Mouse (Mus musculus): ENCODE measurements around the gene Gmnn.
A peak's percentile ranks its signal among the peaks of the same experiment; 100 is the strongest.

Gene Gmnn

DNA sequence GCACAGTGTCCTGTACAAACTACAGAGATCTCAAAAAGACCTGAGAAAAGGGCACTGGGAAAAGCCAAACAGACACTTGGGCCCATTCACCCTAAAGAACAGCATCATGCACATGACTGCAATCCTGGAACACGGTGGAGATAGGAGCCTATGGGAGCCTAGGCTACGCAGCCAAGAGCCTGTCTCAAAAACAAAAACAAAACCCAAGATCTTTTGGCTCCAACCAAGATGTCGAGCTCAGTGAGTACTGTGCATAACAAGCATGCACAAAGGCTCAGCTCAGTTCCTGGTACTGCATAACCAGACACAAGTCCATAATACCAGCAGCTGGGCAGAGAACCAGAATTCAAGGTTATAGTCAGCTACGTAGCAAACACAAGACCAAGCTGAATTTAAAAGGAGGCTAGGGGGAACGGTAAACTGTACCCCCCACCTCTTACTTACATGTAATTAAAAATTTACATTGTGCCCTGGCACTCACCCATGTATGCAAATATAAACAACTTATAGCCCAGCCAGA lies 1.3 kb downstream of the Gmnn start:
- no peak for DNase-seq (ENCODE audit: low spot score)

DNA sequence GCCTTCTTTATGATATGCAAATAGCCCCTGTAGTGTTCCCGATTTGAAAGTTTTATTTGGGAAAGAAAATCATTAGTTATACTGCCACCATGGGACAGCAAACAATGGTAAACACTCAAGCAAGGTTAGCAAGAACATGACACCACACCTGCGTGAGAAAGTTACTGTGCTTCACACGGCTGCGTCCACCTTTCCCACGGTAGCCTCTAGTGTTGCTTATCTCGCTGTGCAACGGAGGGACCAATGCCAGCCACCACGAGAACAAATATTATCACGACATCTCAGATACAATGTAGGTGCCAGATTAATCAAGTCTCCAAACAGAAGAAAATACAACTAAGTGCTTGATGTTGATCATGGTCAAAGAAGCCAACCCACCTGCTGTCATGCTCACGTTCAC lies 2.3 kb downstream of the Gmnn start:
- DNase-seq (ENCODE audit: low spot score) = no peak

DNA sequence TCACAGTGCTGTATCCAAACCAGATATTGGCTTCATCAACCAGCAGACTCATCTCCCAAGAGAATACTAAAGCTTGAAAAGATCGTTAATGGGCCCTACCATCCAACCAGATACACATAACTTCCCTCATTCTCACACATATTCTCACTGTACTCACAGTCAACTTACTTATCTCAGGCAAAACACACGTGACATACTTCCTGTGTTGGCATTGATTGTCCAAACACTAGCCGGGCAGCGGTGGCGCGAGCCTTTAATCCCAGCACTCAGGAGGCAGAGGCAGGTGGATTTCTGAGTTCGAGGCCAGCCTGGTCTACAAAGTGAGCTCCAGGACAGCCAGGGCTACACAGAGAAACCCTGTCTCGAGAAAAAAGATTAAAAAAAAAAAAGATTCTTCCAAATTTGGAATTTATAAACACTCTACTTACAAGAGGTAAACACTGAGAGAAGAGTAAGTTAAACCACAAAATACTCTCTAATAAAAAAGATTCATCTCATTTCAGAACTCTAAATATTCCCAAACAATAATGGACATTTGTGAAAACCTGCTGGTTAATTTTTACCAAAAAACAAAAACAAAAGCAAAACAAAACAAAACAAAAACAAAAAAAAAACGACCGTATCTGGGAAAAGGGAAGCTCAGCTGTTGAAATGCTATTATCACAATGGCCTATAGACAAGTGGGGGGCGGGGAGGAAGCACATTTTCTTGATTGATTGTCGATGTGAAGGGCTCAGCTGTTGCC lies 3.7 kb downstream of the Gmnn start:
- no peak for DNase-seq (ENCODE audit: low spot score)

- no peak for DNase-seq (ENCODE audit: low spot score)
Observed at GRCm38 (mm10) chr13:24756756-24757155, 5.0 kb downstream of the Gmnn start.

DNA sequence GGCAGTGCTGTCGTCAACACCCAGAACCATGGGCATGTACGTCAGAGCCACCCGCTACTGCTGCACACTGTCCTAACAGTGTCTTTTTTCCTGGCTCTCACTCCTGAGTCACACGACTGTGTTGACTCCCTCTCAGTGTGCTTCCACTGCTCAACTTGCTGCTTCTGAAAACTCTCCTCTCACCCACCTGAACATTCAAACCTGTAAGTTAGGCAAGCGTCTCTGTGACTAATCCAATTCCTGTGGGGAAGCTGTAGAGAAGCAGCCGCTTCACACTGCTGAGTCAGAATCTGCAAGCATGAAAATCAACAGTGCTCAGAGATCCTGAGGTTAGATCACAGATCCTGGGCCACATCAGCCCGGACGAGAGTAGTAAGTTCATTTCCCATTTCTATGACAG lies 10.3 kb downstream of the Gmnn start:
- no peak for DNase-seq (ENCODE audit: low spot score)

GRCm38 (mm10) chr13:24750807-24751206 lies 10.9 kb downstream of the Gmnn start:
- DNase-seq (ENCODE audit: low spot score) = no peak

DNA sequence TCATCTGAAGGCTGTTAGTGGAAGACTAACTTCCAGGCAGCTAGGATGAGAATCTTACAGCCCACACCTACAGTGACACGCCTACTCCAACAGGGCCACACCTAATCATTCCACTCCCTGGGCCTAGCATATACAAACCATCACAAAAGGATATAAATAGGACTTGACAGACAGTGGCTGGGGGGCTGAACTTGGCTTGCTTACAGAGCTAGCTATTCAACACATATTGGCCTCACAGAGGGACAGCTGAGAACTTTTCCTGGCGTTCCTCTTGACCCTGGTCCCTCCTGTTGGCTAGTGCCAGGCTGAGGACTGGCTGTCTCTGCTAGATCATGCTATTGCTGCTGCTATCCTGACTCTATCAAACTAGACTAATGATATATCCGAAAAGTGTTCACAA lies 13.9 kb downstream of the Gmnn start:
- no peak for DNase-seq (ENCODE audit: low spot score)

DNA sequence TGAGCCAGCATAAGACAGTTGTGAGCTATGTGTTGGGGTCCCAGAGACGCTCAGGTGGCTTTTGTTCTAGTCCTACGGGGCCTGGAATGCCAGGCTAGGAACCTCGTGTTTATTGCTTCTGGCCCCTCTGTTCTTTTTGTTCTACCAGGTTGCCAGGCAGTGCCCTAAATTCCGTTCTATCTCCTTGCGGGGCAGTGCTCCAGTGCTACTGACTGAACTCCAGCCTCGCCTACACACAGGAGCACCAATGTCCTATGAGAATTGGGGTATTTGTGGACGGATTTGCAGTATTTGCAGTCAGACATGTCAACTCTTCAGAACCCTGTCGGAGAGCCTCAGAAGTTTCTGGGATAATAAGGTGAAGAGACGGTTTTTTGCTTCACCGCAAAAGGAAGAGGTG lies 20.7 kb downstream of the Gmnn start, which contains the start of gene Armh2:
Gene Armh2, plus strand, starts transcription at position 205 of the 400 bp plus-strand sequence.
- no peak for DNase-seq (ENCODE audit: low spot score)

DNA sequence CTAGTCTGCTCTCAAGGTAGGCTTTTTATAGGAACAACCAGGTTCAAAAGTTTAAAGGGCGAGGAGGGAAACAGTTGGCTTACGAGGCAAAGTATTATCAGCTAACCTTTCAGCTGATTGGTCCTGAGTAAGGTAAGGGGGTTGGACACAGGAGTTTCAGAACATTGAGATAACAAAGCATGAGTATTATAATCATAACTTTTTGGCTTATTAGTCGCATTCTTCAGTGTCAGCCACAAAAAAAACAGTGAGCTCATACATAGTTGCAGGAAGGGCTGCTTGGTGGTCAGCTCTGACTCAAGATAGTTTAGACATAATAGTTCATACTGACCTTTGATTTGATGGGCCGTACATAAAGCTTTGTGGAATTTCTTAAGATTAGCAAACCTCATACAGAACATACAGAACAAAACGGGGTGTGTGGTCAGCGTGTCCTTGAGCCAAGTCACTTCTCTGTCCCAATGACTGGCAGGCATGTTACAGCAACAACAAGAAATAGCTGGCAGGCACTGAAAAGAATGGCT lies 26.1 kb downstream of the Gmnn start:
- DNase-seq (ENCODE audit: low spot score) = no peak

DNA sequence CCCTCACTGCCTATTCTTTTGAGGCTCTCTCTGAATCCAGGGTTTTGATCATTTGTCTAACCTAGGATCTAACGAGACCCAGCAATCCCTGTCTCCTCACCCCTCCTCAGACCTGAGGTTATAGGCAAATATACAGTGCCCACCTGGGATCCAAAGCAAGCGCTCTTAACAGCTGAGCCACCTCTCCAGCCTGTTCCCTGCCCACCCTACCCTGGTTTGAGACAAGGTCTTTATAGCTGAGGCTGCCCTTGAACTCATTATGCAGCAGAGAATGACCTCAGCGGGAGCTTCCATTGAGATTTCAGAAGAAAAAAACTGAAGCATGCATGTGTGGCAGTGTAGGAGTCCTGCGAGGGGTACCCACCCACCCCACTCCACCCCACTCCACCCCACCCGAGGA lies 27.2 kb downstream of the Gmnn start:
- DNase-seq (ENCODE audit: low spot score) = no peak

- no peak for DNase-seq (ENCODE audit: low spot score)
Observed at GRCm38 (mm10) chr13:24729128-24729527, 32.6 kb downstream of the Gmnn start.

- no peak for DNase-seq (ENCODE audit: low spot score)
Observed at GRCm38 (mm10) chr13:24724395-24724759, 37.3 kb downstream of the Gmnn start.

- DNase-seq (ENCODE audit: low spot score) = no peak
Observed at GRCm38 (mm10) chr13:24723699-24724394, 37.9 kb downstream of the Gmnn start.

GRCm38 (mm10) chr13:24721502-24721901 lies 40.2 kb downstream of the Gmnn start:
- no peak for DNase-seq (ENCODE audit: low spot score)

DNA sequence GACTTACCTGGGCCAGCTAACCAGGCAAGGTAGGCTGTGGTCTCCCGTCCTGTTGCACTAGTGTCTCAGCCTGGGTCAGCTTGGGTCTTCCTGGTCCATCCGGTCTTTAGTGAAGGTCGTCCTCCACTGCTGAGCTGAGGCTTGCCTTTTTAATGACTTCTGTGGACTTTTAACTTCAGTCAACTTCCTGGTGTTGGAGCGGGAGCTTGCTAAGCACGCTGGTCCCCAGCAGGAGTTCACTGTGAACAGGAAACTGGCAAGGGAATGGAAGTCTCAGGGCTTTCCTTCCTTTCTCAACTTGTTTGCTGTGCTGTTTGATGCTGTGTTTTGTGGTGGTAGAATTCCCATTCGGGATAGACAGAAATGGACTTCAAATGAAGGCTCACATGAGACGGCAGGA lies 44.0 kb downstream of the Gmnn start:
- no peak for DNase-seq (ENCODE audit: low spot score)

DNA sequence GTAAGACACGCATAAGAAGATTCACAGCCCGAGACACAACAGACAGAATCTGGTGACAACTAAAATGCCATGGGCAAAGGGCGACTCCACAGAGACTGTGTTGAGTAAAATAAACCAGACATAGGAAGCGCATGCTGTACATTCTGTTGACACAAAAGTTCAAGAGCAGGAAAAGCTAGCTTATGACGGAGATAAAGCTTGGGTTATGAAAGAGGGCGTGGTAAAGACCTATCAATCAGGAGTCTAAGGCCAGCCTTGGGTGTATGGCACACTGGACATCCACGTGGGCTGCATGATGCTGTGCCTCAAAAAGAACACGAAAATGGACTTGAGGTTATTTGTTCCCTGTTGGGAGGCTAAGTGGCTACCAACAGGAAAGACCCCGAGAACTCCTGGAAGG lies 45.3 kb downstream of the Gmnn start:
- no peak for DNase-seq (ENCODE audit: low spot score)

DNA sequence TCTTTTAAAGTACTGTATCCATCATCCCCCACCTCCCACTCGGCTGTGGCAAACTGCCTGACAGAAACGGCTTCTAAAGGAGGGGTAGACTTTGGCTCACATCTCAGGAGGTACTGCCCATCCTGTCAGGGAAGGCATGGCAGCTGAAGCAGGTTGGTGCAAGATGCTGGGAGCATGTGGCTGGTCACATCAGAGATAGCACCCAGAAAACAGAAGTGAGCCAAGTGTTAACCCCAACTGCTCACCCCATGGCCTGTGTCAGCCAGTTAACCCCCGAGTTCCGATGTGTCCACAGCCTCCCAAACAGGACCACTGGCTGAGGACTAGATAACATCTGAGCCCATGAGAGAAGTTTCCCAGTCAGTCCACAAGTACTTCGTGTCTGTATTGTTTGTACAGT lies 46.1 kb downstream of the Gmnn start:
- no peak for DNase-seq (ENCODE audit: low spot score)

GRCm38 (mm10) chr13:24714360-24714885 lies 47.3 kb downstream of the Gmnn start:
- DNase-seq (ENCODE audit: low spot score) = no peak

- peak; percentile 94 for DNase-seq (ENCODE audit: low spot score)
Observed at GRCm38 (mm10) chr13:24713434-24714000, 48.2 kb downstream of the Gmnn start.

- no peak for DNase-seq (ENCODE audit: low spot score)
Observed at GRCm38 (mm10) chr13:24712581-24713130, 49.1 kb downstream of the Gmnn start.

DNA sequence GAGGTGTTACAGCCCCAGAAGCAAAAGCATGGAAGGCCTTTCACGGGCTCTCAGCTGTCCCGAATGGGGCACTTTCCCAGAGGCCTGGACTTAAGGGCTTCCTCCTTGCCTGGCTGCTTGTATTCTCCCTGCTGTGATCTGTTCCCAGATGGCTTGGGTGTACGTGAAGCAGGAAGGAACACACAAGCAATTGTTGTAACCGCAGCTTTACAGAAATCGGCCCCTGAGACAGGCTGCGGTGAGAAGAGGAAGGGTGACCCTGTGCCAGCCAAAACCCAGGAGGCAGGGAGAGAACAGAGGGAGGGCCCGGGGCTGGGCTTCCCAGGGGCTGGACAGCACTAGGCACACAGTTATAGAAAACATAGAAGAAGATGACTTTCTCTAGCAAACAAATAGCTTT lies 50.8 kb downstream of the Gmnn start:
- no peak for DNase-seq (ENCODE audit: low spot score)

GRCm38 (mm10) chr13:24709656-24710396 lies 51.9 kb downstream of the Gmnn start:
- DNase-seq (ENCODE audit: low spot score) = no peak
